Mouse (Mus musculus) lung, embryonic 16.5 days (tissue): Measurements from ENCODE around the gene Wnt3. TPM values are rescaled to one million over a fixed set of nuclear protein-coding genes. Genes with fewer than 3 reads are reported as not detected.

Experiments
- ATAC-seq: fragments of 200-750 bp; cut with Nextera tagmentation; 2 replicates; pipeline ENCODE4 v1.8.0; 2017; ENCODE audit warnings: low read depth, mild to moderate bottlenecking, moderate library complexity
- H3K27ac ChIP-seq: fragments of 300-500 bp; sonication (generic); 2 replicates; pipeline ENCODE4 v1.5.1; 2014; ENCODE audit warnings: mild to moderate bottlenecking, control low read depth, low read length
- H3K27me3 ChIP-seq: fragments of 300-500 bp; sonication (generic); 2 replicates; pipeline ENCODE4 v1.6.1; 2014; ENCODE audit warnings: low read depth, low read length, mixed read lengths; ENCODE audit not compliant: control insufficient read depth, insufficient read depth
- H3K36me3 ChIP-seq: fragments of 300-500 bp; sonication (generic); 2 replicates; pipeline ENCODE4 v1.6.1; 2014; ENCODE audit warnings: low read length; ENCODE audit not compliant: control insufficient read depth, insufficient read depth
- H3K4me1 ChIP-seq: fragments of 300-500 bp; sonication (generic); replicated peaks from 2 replicates; pipeline ENCODE4 v1.6.1; 2014; ENCODE audit warnings: low read length, mixed read lengths; ENCODE audit not compliant: control insufficient read depth, insufficient read depth
- H3K4me2 ChIP-seq: fragments of 300-500 bp; sonication (generic); 2 replicates; pipeline ENCODE4 v1.6.1; 2014; ENCODE audit warnings: low read depth, low read length, control low read depth
- H3K4me3 ChIP-seq: fragments of 300-500 bp; sonication (generic); 2 replicates; pipeline ENCODE4 v1.5.1; 2014; ENCODE audit warnings: mild to moderate bottlenecking, low read length, control low read depth
- H3K9ac ChIP-seq: fragments of 300-500 bp; sonication (generic); 2 replicates; pipeline ENCODE4 v1.6.1; 2014; ENCODE audit warnings: low read length, control low read depth
- H3K9me3 ChIP-seq: fragments of 300-500 bp; sonication (generic); 2 replicates; pipeline ENCODE4 v1.6.1; 2016; ENCODE audit warnings: low read length; ENCODE audit not compliant: control insufficient read depth
- WGBS: fragments of 180-500 bp; shearing (Covaris S2); extraction: QIAGEN DNeasy Blood & Tissue Kit; methylation state at CpG from one replicate; pipeline ENCODE4 v1.1.7; 2014; 5-methylcytosine and 5-hydroxymethylcytosine counted together
- polyA plus RNA-seq: library from polyadenylated mRNA; unstranded; fragments of >200 nt; fragmentation: Nextera tagmentation; extraction: Ambion mirVana; gene quantifications from 2 replicates; pipeline ENCODE4 v1.2.1, GENCODE M21; 2015

The Wnt3 gene
- polyA plus RNA-seq, 1 experiment from 2014 or later = 0.14 TPM

DNA sequence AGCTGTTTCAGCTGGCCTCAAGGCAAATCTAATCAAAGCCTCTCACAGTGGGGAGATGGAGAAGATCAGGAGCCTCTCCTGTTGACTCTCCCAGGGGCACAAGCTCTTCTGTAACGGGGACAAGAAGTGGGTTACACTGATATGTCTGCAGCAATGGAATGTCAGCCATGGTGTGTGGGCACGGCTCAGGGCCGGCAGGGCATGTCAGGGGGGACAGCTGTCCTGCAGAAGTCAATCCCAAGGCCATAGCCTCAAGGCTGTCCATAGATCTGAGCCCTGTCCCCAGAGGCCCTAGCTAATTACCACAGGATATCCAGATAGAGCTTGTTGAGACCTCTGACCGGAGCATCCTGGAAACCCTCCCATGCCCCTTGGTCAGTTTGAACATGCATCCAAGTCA lies 30.9 kb downstream of the Wnt3 start:
- Histone ChIP-seq H3K27ac (no peak overlapping the region), H3K36me3 (no peaks in the 10 kb centered on the region), H3K4me1 (peaks cover 6% of the 10 kb centered on the region), H3K9ac (no peak overlapping the region), H3K4me3 (no peak overlapping the region), H3K27me3 (peaks cover 23% of the 10 kb centered on the region), H3K4me2 (no peak overlapping the region), H3K9me3 (peaks cover 5% of the 10 kb centered on the region; the same call in 1 of the 2 replicates)
- 72% methylated on average over 4 of the region's 4 CpGs for WGBS
- no peak for ATAC-seq

GRCm38 (mm10) chr11:103807966-103808365 lies 34.0 kb downstream of the Wnt3 start:
- H3K9ac ChIP-seq = no peak overlapping the region
- peaks cover 5% of the 10 kb centered on the region; the same call in 1 of the 2 replicates for H3K9me3 ChIP-seq
- H3K4me3 ChIP-seq = no peak overlapping the region
- WGBS = 30% methylated on average over 12 of the region's 12 CpGs
- no peak overlapping the region for H3K27ac ChIP-seq
- H3K4me1 ChIP-seq = peaks cover 6% of the 10 kb centered on the region
- no peak for ATAC-seq
- H3K27me3 ChIP-seq = peaks cover 53% of the 10 kb centered on the region
- H3K4me2 ChIP-seq = no peak overlapping the region
- no peaks in the 10 kb centered on the region for H3K36me3 ChIP-seq

- Histone ChIP-seq H3K9ac (peak overlapping the region; percentile 19; the same call in 1 of the 2 replicates), H3K36me3 (no peaks in the 10 kb centered on the region), H3K4me1 (peaks cover 6% of the 10 kb centered on the region), H3K27ac (no peak overlapping the region), H3K9me3 (peaks cover 5% of the 10 kb centered on the region; the same call in 1 of the 2 replicates), H3K27me3 (peaks cover 53% of the 10 kb centered on the region), H3K4me3 (peak overlapping the region; percentile 60), H3K4me2 (peak overlapping the region; percentile 99)
- no peak for ATAC-seq
- 4% methylated on average over 29 of the region's 29 CpGs for WGBS
Measured at GRCm38 (mm10) chr11:103808771-103809610, 35.0 kb downstream of the Wnt3 start.

- Histone ChIP-seq H3K27me3 (peaks cover 53% of the 10 kb centered on the region), H3K4me1 (peaks cover 6% of the 10 kb centered on the region), H3K4me2 (peak overlapping the region; percentile 99), H3K36me3 (no peaks in the 10 kb centered on the region), H3K9ac (peak overlapping the region; percentile 62), H3K9me3 (peaks cover 5% of the 10 kb centered on the region; the same call in 1 of the 2 replicates), H3K4me3 (peak overlapping the region; percentile 60), H3K27ac (no peak overlapping the region)
- peak; percentile 66 for ATAC-seq
- under 1% methylated on average over 49 of the region's 107 CpGs for WGBS
Measured at GRCm38 (mm10) chr11:103809611-103810598, 36.0 kb downstream of the Wnt3 start.

DNA sequence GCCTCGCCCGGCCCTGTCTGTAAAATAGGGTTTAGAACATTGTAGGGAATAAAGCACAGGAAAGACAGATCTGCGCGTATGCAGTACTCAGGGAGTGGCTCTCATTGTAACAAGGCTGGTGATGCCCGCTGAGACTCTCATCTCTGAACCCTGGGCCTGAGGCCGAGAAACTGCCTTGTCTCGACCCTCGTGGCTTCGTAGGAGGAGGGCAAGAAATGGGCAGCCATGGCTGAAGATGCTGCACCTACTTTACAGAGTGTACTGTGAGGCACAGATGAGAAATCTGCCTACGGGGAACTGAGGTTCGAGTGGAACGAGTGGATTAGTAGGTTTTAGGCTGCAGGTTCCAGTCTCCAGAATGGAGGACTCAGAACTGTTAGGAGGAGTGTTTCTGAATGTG lies 36.7 kb downstream of the Wnt3 start:
- Histone ChIP-seq H3K9ac (no peak overlapping the region), H3K4me3 (peak overlapping the region; percentile 60), H3K4me2 (peak overlapping the region; percentile 99), H3K4me1 (peaks cover 6% of the 10 kb centered on the region), H3K27ac (no peak overlapping the region), H3K27me3 (peaks cover 53% of the 10 kb centered on the region), H3K9me3 (no peaks in the 10 kb centered on the region), H3K36me3 (no peaks in the 10 kb centered on the region)
- WGBS = 21% methylated on average over 12 of the region's 12 CpGs
- ATAC-seq = no peak

DNA sequence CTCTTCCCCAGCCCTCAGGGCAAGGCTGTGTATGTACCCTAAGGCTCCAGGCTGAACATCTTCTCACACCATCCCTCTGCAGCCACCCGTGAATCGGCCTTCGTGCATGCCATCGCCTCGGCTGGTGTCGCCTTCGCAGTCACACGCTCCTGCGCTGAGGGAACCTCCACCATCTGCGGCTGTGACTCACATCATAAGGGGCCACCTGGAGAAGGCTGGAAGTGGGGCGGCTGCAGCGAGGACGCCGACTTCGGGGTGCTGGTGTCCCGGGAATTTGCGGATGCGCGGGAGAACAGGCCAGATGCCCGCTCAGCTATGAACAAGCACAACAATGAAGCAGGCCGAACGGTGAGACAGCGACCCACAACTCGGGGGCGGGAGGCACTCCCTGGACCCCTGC lies 37.3 kb downstream of the Wnt3 start:
- Histone ChIP-seq H3K27me3 (peaks cover 53% of the 10 kb centered on the region), H3K9ac (no peak overlapping the region)
- WGBS = 72% methylated on average over 25 of the region's 25 CpGs

GRCm38 (mm10) chr11:103814808-103815207 lies 40.9 kb downstream of the Wnt3 start:
- Histone ChIP-seq H3K27me3 (peaks cover 29% of the 10 kb centered on the region), H3K4me2 (no peak overlapping the region), H3K9me3 (no peaks in the 10 kb centered on the region), H3K4me1 (peaks cover under 1% of the 10 kb centered on the region), H3K9ac (no peak overlapping the region), H3K27ac (no peak overlapping the region), H3K4me3 (no peak overlapping the region), H3K36me3 (no peaks in the 10 kb centered on the region)
- ATAC-seq = no peak
- 22% methylated on average over 3 of the region's 3 CpGs for WGBS

More for the DNA sequence above, 37.3 kb downstream of the Wnt3 start:
- Histone ChIP-seq H3K4me3 (no peak overlapping the region), H3K9me3 (no peaks in the 10 kb centered on the region), H3K4me1 (peaks cover 6% of the 10 kb centered on the region), H3K4me2 (no peak overlapping the region), H3K27ac (no peak overlapping the region), H3K36me3 (no peaks in the 10 kb centered on the region)
- no peak for ATAC-seq

DNA sequence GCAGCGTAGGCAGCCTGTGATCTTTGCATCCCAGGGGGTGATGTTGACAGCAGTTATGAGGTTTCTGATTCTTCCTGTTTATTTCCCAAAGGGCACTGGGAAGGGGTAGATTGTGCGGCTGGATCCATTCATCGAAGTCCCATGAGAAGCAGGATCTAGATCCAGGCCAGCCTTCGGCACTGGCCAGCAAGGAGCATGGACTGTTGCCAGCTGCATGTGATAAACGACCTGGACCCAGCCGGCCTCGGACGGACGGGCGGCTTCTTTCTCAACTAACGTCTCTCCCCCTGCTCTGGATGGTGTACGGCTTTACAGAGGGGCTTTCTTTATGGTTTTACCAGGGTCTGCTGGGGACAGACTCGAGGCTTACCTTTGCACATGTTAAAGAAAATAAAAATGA lies 42.0 kb downstream of the Wnt3 start:
- Histone ChIP-seq H3K4me1 (no peaks in the 10 kb centered on the region; the same call in 1 of the 2 replicates), H3K4me3 (no peak overlapping the region), H3K27ac (no peak overlapping the region), H3K36me3 (no peaks in the 10 kb centered on the region), H3K9ac (no peak overlapping the region), H3K4me2 (no peak overlapping the region), H3K27me3 (peaks cover 17% of the 10 kb centered on the region), H3K9me3 (no peaks in the 10 kb centered on the region)
- no peak for ATAC-seq
- 31% methylated on average over 13 of the region's 13 CpGs for WGBS

DNA sequence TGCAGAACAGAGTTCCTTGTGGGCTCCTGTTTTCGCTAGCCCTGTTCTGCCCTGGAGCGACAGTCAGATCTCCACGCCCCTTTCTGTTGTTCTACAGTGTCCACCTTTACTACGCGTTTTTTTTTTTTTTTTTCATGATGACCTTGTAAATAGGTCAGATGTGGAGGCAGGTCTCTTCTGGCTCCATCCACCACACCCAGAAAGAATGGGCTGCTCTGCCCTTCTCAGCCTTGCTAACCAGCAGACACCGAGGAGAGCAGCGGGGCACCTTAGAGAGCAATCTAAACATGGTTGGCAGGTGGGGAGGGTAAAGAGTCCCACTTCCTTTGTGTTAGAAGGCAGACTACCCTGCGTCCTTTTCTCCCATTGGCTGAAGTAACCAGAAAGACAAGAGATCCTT lies 42.8 kb downstream of the Wnt3 start:
- Histone ChIP-seq H3K4me3 (no peak overlapping the region), H3K27me3 (peaks cover 10% of the 10 kb centered on the region), H3K27ac (no peak overlapping the region), H3K9me3 (no peaks in the 10 kb centered on the region), H3K4me2 (no peak overlapping the region), H3K9ac (no peak overlapping the region), H3K36me3 (no peaks in the 10 kb centered on the region), H3K4me1 (no peaks in the 10 kb centered on the region; the same call in 1 of the 2 replicates)
- WGBS = 81% methylated on average over 8 of the region's 8 CpGs
- ATAC-seq = no peak
